Mouse (Mus musculus) adrenal gland (tissue): ENCODE data around the gene Lrrk2.

ENCODE experiments used
- intact Hi-C: fragments of 180-260 bp; cut with DNase I; formaldehyde crosslinking; loops from one replicate; pipeline ENCODE4 v1.15.1; 2025
- long read RNA-seq, 2 experiments: library from polyadenylated mRNA; unstranded; transcript quantifications; one replicate each; pipeline ENCODE4 v2.0.0; 2020; ENCODE audit warnings: borderline replicate concordance in 1 of 2; ENCODE audit not compliant: insufficient replicate concordance in 1 of 2

Gene Lrrk2
- long read RNA-seq, experiment 1, partial matches to known transcripts, result 5 of 7 reads
- long read RNA-seq, experiment 1, other reads (novel, unspliced or antisense), result 2 of 7 reads
- long read RNA-seq, experiment 2, partial matches to known transcripts, result 2 of 2 reads
- long read RNA-seq, experiment 2, other reads (novel, unspliced or antisense), result 0 of 2 reads

DNA sequence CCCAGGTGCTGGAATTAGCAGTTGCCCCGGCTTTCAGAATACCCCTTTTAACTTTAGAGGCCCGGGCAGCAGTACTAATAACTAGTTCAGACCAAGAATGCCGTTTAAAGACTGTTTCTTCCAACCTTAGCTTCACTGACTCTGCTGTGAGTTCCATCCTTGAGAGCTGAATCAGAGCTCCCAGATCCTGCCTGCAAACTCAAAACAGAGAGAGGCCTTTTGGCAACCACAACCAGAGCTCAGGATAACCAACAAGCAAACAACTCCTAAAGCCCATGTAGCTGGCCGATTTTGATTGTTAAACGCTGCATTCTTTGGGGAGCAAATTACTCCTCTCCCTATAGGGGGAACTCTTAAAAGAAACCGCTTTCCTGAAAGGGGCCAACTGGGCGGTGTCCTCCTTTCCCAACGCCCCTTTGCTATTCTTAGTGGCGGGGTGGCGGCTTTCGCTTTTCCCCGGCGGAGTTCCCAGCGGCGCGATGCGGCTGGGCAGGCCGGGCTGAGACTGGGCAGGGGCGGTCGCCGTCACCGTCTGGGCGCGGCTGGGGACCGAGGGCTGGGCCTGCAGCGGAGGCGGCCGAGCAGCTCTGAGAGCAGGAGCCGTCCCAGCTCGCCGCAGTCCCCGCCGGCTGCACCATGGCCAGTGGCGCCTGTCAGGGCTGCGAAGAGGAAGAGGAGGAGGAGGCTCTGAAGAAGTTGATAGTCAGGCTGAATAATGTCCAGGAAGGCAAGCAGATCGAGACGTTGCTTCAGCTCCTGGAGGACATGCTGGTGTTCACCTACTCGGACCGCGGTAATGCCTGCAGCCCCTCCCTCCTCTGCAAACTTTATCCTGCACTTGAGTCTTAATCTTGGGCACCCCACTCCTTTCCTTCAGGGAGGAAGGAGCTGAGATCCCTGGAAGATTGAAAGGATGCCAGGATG, at the start of gene Lrrk2:
Gene Lrrk2, plus strand, starts transcription at position 531 of the 924 bp plus-strand sequence.
- intact Hi-C loops, result no loop called here

DNA sequence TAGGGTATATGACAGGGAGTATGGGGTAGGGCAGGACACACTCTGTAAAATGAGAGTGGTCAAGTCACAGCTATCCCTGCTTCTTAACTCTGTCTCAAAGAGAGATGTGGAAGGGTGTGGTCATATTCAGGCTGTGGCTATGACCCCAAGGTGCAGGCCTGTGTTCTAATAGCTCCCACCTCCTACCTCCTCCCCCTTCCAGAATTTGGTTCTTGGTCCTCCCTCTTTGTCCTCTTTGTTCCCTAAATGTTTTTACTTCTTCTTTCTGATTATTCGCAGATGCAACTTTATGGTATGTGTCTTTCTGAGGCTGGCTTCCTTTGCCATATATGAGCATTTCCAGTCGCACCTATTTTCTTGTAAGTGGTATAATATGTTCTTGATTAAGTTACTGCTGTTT, 48.5 kb upstream of the Lrrk2 start:
- intact Hi-C loops, result no loop called here

DNA sequence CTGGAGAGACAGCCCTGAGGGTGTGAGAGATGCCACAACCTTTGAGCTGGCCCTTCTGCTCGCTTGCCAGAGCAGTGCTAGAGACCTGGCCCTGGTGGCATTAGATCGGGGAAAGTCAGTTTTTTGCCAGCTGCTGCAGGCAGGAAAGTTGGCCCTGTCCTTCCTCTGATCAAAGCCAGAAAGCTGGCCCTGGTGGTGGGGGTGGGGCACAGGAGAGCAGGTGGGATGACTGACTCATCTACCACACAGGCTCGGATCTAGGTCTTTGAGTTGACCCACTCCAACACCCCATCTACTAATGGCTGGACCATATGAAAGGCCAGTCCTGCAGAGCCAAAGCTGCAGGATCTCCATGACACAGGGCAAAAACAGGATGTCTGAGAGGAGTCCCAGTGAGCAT, 43.8 kb upstream of the Lrrk2 start:
- intact Hi-C loops, result no loop called here

DNA sequence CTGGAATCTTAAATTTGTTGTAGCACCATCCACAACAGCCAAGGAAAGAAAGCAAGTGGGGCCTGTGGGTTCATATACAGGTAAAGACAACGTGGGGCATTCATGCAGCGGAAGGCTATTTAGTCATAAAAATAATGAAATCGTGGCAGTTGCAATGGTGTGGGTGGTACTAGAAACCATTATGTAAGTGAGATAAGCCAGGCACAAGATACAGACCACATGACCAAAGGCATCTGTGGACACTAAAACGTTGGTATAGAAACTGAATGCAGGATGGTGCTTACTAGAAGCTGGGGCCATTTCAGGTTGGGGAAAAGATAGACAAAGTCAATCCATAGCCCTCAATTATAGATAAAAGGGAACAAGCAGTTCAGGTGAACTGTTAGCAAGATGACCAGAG, 40.5 kb upstream of the Lrrk2 start:
- intact Hi-C loops, result no loop called here

DNA sequence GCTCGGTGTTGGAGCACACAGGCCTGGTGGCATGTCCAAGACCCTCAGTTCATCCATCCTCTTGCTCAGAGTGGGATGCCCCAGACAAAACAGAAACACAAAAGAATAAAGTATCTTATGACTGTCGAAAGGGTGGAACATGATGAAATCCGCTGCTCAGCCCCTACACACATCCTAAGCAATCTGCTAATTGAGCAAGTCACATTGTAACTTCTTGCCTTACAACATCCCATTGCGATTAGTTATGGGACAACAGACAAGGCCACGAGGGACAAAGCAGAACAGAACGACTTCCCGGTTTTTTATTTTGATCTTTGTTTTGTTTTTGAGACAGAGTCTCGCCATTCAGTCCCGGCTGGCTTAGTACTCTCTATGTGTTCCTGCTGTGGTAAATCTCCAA, 39.9 kb upstream of the Lrrk2 start:
- intact Hi-C loops, result no loop called here

DNA sequence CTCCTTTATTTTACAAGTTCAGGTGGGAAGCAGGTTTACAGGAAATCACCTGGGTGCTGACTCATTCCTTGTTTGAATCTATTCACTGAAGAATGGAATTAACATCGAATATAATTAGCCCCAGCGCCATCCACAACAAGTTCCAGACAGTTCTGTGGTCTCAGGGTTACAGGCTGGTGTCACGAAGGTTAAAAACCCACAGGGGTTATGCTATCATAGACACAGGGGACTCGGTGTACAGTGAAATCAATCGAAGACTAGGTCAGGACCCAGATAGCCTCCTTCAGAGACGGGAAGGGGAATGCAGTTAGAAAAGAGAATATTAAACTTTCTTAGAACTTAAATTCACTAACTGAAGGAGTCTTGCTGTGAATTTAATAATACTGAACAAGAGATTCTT, 39.2 kb upstream of the Lrrk2 start:
- intact Hi-C loops, result no loop called here

DNA sequence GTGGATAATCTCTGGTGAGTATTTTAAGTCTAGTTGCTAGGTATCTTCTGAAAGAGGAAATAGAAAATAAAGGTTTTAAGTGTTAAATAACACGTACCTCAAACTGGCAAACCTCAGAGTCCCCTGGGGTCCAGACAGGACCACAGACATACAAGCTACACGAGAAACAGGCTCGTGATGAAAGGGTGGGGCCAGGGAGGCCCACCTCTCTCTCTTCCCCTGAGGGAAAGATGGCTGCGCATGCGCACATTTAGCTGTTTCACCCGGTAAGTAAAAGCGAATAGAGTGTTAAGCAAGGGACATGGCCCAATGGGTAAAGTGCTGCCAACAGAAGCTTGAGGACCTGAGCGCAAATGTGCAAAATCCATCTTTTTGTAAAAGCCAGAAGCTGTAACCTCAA, 38.7 kb upstream of the Lrrk2 start:
- intact Hi-C loops, result no loop called here

DNA sequence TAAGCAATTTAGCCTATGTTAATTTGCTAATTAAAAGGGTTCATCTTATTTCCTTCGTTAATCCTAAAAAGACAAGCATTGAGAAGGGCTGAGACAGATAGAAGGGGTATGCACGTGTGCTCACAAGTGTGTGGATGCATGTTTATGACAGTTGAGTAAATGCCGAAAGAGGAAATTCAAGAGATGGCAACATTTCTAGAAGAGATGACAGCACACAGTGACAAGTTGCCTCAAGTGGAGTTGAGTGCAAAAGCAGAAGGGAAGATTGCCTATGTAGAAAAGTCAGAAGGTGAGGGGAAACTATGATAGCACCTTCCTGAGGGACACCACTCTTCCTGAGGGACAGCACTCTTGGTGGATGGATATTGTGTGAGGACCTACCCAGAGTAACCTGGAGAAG, 31.3 kb upstream of the Lrrk2 start:
- intact Hi-C loops, result no loop called here

DNA sequence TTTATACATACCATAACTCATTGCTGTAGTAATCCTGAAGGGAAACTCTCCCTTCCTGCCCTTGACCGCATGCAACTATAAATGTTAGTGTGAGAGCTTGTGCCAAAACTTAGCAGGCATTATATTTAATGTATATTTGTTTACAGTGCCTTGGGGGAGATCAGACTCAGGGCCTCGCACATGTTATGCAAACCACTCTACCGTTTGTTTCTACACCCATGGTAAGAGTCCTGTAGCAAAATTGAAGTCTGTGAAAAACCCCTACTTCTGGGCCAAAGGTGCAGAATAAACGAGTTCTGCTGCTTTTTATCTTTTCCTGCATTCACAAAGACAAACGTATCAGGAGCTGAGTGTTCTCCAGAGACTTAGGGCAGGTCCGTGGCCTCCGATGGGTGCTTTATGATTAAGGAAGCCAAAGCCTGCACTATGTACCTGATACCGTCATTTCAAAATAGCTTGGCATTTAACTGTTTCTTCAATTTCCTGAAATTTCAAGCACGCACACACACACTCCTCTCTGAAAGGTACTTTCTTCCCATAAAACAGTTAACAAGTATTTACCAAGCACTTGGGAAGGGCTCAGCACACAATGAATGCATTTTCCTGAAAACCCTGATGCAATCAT, 30.2 kb upstream of the Lrrk2 start:
- intact Hi-C loops, result no loop called here

DNA sequence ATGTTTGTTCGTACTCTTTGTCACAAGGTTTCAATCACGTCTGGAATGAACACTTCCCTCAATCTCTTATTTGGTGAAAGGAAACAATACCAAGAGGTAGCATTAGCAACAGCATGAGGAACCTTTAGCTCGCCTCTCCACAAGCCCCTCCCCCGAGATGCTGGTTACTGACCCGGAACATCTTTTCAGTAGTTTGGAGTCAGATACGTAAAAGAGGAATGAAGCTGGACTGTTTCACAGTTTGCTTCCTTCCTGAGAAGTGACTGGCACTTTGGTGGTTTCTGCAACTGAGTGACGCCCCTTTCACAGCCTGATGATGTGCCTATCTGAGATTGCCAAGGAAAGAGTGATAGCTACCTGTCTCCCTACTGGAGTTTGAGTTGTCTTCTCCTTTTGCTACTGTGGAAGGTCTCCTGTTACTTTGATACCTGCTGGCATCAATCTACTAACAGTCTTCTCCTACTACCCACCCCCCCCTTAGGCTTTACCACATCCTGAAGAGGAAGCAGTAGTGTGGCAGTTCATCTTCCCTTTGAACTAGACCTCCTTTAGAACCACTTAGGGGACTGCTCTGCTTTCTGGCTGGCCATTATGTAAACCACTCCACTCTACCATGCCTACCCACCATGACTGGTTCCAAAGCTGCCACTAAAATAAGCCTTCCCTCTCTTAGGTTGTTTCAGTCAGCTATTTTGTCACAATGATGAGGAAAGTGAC, 29.2 kb upstream of the Lrrk2 start:
- intact Hi-C loops, result no loop called here

DNA sequence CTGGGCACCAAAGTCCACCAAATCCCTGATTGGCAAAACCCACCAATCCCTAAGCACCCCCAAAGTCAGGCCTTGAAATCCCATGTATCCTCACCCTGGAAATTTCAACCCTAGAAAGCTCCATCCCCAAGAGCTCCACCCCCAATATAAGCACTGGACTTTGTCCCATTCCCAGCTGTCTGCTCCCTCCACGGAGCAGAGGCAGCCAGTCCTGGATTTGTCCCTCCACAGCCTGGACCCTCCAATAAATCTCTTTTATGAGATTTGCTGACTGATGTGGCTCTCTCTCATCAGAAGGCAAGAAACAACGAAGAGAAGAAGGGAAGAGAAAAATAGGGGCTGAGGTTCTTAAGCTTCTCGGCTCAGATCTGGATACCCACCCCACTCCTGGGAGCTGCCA, 22.7 kb upstream of the Lrrk2 start:
- intact Hi-C loops, result no loop called here

DNA sequence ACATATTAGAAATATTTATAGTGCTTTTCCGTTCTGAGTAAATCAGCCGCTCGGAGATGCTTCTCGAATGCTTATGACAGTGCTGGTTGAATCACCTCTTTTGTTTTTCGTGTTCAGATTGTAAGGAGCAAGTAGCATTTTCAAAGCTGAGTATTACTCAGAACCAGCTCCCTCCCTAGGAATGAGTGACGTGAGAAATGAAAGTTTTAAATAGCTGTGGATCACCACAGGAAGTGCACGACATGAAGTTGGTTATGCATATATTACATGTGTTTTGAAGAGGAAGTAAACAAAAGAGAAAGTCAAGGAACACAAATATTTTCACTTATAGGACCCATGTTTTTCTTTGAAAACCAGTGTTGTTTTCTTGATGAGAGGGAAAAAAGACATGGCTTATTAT, 21.5 kb upstream of the Lrrk2 start:
- intact Hi-C loops, result no loop called here

DNA sequence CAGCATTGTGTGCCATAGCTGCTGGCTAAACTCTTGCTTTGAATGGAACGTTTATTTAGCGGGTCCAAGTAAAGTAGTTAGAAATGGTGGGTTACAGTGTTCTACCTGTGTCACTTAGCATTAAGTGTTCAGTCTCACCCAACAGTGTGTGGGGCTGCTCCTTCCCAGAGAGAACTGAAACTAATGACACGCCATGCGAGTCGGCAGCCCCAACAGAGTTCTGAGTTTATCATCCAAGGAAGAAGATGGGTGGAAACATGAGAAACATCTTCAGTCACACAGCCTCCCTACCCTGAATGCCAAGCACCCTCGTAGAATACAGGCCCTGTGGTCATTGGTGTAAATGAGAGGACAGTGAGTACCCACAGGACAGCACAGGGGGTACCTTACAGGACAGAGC, 14.7 kb upstream of the Lrrk2 start:
- intact Hi-C loops, result no loop called here

DNA sequence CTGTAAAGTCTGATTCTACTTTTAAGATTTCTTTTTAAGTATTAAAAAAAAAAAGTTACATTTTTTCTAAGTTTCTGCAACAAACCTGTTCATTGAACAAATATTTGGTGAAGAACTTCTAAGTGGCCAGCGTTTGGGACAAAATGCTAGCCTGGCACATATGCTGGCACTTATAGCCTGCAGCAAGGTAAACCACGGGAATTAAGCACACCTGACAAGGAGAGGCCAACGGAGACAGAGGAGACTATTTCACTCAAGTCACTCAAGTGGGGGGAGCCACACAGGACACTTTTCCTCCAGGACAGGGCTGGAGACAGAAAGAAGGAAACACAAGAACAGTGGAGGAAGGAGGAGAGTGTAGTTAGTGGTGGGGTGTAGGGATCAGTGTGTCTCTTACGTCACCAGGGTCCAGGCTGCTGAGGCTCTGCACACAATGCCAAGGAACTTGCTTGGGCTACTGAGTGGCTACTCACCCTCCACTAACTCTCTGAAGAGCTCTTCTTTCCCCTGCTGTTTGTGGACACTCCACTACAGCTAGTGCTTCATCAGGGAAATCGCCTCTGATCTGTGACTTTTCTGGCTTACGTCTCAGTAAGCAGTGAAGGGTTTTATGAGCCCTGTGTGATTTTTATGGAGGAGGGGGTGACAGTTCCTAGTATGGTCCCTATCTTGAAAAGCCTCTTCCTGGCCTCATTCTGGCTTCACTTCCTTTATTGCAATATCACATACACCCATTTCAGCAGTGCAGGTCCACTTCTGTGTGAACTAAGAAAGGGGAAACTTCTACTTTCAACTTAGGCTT, 12.5 kb upstream of the Lrrk2 start:
- intact Hi-C loops, result loop anchor here (10.0 kb wide), 1 partner anchor 46 kb away; no protein-coding TSS in a partner anchor

DNA sequence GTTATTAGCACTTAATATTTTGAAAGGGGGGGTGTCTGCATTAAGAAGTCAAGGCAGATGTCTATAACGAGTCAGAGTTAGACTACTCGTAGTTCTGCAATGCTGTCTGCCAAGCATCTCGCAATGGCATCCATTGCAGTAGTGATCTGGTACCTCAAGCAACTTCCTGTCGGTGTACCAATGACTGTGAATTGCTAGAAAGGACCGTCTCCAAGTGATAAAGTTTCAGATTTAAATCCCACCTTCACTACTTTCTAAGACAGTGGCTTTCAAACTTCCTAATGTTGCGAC, 12.0 kb upstream of the Lrrk2 start:
- intact Hi-C loops, result loop anchor here (10.0 kb wide), 1 partner anchor 46 kb away; no protein-coding TSS in a partner anchor

DNA sequence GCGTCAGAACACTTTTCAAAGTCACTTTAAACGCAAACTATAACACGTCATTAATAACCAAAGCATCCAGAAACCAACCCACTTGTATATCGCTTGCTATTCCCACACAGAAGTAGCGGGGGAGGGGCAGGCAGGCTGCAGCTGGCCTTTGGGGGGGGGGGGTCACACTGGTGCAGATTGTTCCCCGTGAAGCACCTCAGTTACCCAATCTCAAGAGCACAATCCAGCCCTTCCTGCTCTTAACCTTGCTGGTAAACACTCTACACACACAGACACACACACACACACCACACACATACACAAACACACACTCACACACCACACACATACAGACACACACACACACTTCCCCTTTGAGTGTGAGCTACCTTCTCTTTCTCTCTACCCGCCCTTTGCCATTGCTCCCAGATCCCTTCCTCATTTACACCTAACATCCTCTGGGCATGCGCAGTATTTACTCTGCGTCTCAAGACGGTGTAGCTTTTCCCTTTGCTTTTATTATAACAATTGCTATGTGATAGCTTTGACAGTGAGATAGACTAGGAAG, 8.3 kb upstream of the Lrrk2 start:
- intact Hi-C loops, result loop anchor here (10.0 kb wide), 1 partner anchor 50 kb away; no protein-coding TSS in a partner anchor

DNA sequence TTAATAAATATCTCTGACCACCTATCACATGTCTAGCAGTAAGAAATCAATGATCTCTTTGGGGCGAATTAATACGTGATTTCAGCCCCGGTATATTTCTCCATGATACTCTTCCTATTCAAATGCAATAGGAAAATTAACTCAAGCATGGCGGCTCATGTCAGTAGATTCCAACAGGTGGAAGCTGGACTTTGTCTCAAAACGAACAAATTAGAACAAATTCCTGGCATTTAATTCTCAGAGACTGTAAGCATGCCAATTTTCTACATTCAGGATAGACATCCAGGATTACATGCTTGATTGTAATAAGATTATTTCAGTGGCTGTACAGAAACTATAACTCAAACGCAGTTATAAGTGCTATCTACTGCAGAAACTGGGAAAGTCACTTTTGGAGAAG, 7.4 kb upstream of the Lrrk2 start:
- intact Hi-C loops, result loop anchor here (10.0 kb wide), 1 partner anchor 51 kb away; no protein-coding TSS in a partner anchor

DNA sequence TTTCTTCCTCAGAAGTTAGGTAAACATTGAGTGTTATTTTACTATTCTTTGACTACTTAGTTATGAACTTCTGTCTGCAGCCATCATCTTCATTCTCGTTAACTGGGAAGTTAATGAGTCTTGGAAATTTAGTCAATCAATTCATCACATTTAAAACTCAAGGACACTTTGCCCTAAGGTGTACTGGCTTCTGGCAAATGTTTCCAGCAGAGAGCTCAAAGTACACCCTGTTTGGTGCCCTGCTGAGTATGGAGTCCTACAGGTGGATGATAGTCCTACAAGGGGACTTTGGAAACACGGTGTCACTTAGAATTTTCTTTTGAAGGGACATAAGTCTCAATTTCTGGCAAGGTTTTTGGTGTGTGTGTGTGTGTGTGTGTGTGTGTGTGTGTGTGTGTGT, 1.8 kb upstream of the Lrrk2 start:
- intact Hi-C loops, result no loop called here

DNA sequence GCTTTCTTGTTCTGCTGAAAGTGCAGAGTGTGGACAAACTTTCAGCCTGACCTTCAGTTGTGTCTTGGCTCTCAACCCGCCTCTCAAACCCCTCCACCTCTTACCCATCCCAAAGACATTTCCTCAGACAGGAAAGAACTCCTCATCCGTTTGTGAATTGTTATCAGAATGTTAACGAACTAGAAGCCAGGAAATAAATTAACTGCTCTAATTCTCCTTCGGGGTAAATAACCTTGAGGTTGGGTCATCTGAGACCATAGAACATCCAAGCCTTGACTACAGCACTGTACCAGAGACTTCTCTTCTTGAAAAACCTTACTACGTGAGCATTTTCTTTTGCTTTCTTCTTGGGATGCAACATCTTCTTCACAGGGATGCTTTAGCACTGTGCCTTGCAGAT, 988 bp upstream of the Lrrk2 start:
- intact Hi-C loops, result no loop called here

DNA sequence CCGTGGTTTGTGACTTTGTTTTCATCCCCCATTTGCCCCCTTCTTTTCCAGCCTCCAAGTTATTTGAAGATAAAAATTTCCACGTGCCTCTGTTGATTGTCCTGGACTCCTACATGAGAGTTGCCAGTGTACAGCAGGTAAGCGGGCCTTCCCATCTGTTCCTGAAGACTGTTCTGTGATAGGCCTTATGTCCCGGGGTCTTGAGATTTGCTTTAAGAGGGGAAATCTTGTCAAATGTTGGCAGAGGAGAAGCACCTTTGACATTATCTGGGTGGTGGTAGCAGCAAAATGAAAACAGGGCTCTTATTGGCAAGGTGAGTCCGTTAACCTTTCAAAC, 562 bp downstream of the Lrrk2 start:
- intact Hi-C loops, result no loop called here

DNA sequence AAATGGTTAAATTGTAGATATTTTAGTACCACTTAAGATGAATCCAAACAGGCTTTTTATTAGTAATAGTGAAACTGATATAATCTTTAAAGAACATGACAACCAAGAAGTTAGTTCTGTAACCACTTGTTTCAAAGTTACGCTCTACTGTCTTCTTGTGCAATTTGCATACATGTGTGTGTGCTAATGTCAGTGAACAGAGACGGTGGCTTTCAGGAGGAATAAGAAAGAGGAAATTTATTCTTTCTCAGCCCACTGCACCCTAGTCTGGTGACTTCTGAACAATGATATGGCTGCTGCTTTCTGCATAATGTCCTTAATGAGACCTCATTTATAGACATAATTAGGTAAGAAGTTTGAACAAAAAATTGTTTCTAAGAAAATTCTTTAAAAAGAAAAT, 7.1 kb downstream of the Lrrk2 start:
- intact Hi-C loops, result no loop called here
